ENCODE assay signal across 24 mouse cellular contexts in the genomic region with DNA sequence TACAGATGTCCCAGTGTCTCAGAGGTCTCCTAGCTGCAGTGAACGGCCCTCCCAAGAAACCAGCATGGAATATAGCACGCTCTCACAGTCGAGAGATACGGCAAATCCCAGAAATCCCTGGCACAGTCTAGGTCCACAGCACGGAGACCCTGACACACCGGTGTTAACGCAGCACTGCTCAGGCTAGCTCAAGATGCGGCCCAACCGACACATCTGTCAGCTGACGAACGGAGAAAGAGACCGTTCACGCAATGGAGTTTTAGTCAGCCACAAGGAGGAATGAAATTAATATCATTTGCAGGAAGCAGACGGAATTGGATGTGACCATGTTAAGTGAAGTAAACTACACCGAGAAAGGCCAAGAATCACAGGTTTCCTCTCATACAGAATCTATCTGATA. TPM values are rescaled to one million over a fixed set of nuclear protein-coding genes. Genes with fewer than 3 reads are reported as not detected.
DNase-seq lines count a peak whose midpoint lies in the region; ATAC-seq and TF ChIP-seq lines count a peak whose summit lies in the region.
"Had no signal": no experiment of that assay in that cellular context is flagged by ENCODE, and none has a peak within 500 bp of the region (broad histone marks: within the 10 kb centered on the region; RNA-seq: fewer than 3 reads in every experiment).

No protein-coding gene starts in this region.

- H3K9ac ChIP-seq in liver, postnatal 0 days (replicated peaks), result no peak overlapping the region
- H3K9ac ChIP-seq: forebrain, embryonic 13.5 days; heart, embryonic 12.5 days; heart, embryonic 15.5 days; hindbrain, embryonic 13.5 days had no signal

- no peak overlapping the region for H3K4me2 ChIP-seq in liver, postnatal 0 days (ENCODE audit: low read depth, low read length)
- H3K4me2 ChIP-seq: forebrain, embryonic 13.5 days; heart, embryonic 12.5 days; heart, embryonic 15.5 days; hindbrain, embryonic 13.5 days had no signal

- no peaks in the 10 kb centered on the region; the same call in 1 of the 2 replicates for H3K4me1 ChIP-seq in liver, postnatal 0 days (ENCODE audit: insufficient read depth)
- no peaks in the 10 kb centered on the region; the same call in 1 of the 2 replicates for H3K4me1 ChIP-seq in bone marrow, adult 2 months (ENCODE audit: control insufficient read depth, insufficient read depth, low read length)
- H3K4me1 ChIP-seq: forebrain, embryonic 10.5 days; forebrain, embryonic 13.5 days; heart, embryonic 12.5 days; heart, embryonic 15.5 days; hindbrain, embryonic 13.5 days had no signal

- TF ChIP-seq POLR2A in bone marrow, adult 2 months (IDR thresholded peaks at IDR 0.05; ENCODE audit: borderline replicate concordance, control insufficient read depth, low read depth, low read length), result no peak

- TF ChIP-seq EP300 in liver, postnatal 0 days (IDR thresholded peaks at IDR 0.05; ENCODE audit: low read depth), result no peak

- H3K36me3 ChIP-seq in liver, postnatal 0 days (replicated peaks; ENCODE audit: insufficient read depth, low read length), result no peaks in the 10 kb centered on the region
- H3K36me3 ChIP-seq: forebrain, embryonic 10.5 days; heart, embryonic 12.5 days; heart, embryonic 15.5 days; hindbrain, embryonic 13.5 days had no signal

- no peak for TF ChIP-seq CTCF in liver, postnatal 0 days (IDR thresholded peaks at IDR 0.05; ENCODE audit: low read depth)
- no peak for TF ChIP-seq CTCF in bone marrow, adult 2 months (IDR thresholded peaks at IDR 0.05; ENCODE audit: control insufficient read depth, insufficient read depth, low read length)

- no peak for ATAC-seq in liver, postnatal 0 days
- ATAC-seq: activated CD4-positive, CD25-positive, alpha-beta regulatory T cell, adult 4 months; CD4-positive, CD25-positive, alpha-beta regulatory T cell, adult 4 months; forebrain, embryonic 13.5 days; forebrain, embryonic 16.5 days; hindbrain, embryonic 16.5 days; intestine, embryonic 16.5 days had no signal

- H3K27ac ChIP-seq in liver, postnatal 0 days (ENCODE audit: low read depth), result peak overlapping the region; percentile 80
- peak overlapping the region; percentile 63 for H3K27ac ChIP-seq in bone marrow, adult 2 months (ENCODE audit: control insufficient read depth, insufficient read depth, low read depth, low read length, poor library complexity)
- H3K27ac ChIP-seq: forebrain, embryonic 10.5 days; forebrain, embryonic 13.5 days; heart, embryonic 15.5 days; hindbrain, embryonic 13.5 days had no signal

- intact Hi-C loops in heart, postnatal 14 days (cut with DNase I), result loop anchor here (1.0 kb wide), 1 partner anchor 13 kb away; no protein-coding TSS in a partner anchor

- H3K27me3 ChIP-seq in liver, postnatal 0 days (ENCODE audit: insufficient read depth, low read length), result no peaks in the 10 kb centered on the region
- H3K27me3 ChIP-seq: forebrain, embryonic 13.5 days; heart, embryonic 12.5 days; heart, embryonic 15.5 days; hindbrain, embryonic 13.5 days had no signal

- peak; percentile 81 for DNase-seq in heart, adult 11 months
- DNase-seq in heart, postnatal 14 days, result no peak
- no peak for DNase-seq in liver, postnatal 0 days
- DNase-seq in liver (no peak), adipocyte (ENCODE audit: low spot score) (no peak)
- peak; percentile 41 to 54 for DNase-seq in B cell, adult 2 months
- DNase-seq in embryo, embryonic 10.5 days (ENCODE audit: low spot score), result no peak
- DNase-seq: adrenal gland, postnatal 10 days; adrenal gland, postnatal 36 days; cerebellum, adult 11-12 months; cerebellum, adult 8-10 months; cerebellum, postnatal 10 days; cerebellum, postnatal 36 days had no signal

- H3K9me3 ChIP-seq in liver, postnatal 0 days (ENCODE audit: low read length), result no peaks in the 10 kb centered on the region
- H3K9me3 ChIP-seq: forebrain, embryonic 10.5 days; forebrain, embryonic 13.5 days; heart, embryonic 12.5 days; heart, embryonic 15.5 days; hindbrain, embryonic 13.5 days had no signal

- 86% methylated on average over 15 of the region's 15 CpGs for WGBS in liver, postnatal 0 days (ENCODE audit: insufficient replicate concordance)
- 89% methylated on average over 15 of the region's 15 CpGs for WGBS in bone marrow, adult 2 months

- H3K4me3 ChIP-seq in liver, postnatal 0 days (ENCODE audit: low read depth, low read length), result no peak overlapping the region
- H3K4me3 ChIP-seq in bone marrow, adult 2 months (replicated peaks; ENCODE audit: control insufficient read depth, low read depth, low read length), result peak overlapping the region; percentile 10
- H3K4me3 ChIP-seq: forebrain, embryonic 10.5 days; forebrain, embryonic 13.5 days; heart, embryonic 12.5 days; heart, embryonic 15.5 days; hindbrain, embryonic 13.5 days had no signal

RNA-seq across cellular contexts. Expression of a gene that starts 13.3 kb away (rescaled TPM):
- total RNA-seq in heart, postnatal 14 days (2021), result 10 to 100 TPM; 48.8 to 49.6 TPM
- 32.5 and 35.6 TPM in 2 replicates for polyA plus RNA-seq in liver, postnatal 0 days (2015; fragmentation: Nextera tagmentation; extraction: Ambion mirVana)
- polyA plus RNA-seq in bone marrow, adult 2 months (2011; ENCODE audit: insufficient read depth, insufficient read length, low replicate concordance, missing spikeins), result 30.4 and 32.1 TPM in 2 replicates

Comparison
In these comparisons a context has a peak if more than half of its experiments do, and no peak if none do; other contexts are left out.
1. DNase-seq: peak in heart, adult 11 months (single experiment) and B cell, adult 2 months (2 of 2); none in heart, postnatal 14 days (0 of 2), liver, postnatal 0 days (single experiment), liver (single experiment), embryo, embryonic 10.5 days (single experiment) and adipocyte (single experiment).